Mouse (Mus musculus): ENCODE measurements around the gene Dnajc5. TPM values are rescaled to one million over a fixed set of nuclear protein-coding genes. Genes with fewer than 3 reads are reported as not detected.

Gene Dnajc5
- polyA plus RNA-seq, 1 experiment from 2014 or later, result 70.5 TPM

DNA sequence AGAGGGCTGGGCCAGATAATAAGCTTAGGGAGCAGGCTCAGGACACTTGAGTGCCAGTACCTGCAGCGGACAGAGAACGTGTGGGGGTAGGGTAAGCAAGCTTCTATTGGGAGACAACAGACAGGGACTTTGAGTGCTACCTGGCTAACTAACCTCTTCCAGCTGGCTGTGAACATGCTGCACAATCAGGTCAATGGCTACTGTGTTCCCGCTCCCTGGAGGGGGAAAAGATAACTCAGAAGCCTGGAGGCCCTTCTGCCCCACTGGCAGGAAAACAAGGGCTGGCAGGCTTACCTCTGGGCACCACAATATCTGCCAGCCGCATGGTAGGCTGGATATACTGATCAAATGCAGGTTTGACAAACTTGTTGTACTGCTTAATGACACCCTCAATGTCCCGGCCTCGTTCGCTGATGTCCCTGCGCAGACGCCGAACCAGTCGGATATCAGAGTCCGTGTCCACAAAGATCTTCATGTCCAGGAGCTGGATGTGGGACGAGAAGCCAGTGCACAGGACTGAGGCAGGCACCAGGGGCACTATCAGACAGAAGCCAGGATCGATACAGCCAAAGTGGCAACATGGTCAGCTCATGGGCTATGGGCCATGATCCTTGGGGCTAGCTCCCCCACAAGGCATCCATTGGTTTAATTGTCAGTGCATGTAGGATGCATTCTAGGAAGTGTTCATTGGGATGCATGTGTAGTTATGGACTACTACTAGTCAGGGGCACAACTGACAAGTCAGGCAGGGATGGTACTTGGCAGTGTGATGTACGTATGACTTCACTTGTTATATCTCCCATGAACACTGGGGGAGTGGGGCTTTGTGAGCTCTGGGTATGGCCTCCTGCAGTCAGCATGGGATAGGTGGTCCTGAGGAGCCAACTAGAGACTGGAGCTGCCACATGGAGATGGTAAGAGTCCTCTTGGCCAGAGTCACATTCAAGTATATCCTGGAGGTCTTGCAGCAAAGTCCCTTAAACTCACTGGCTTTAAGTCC, 52.9 kb downstream of the Dnajc5 start:
- H3K27ac ChIP-seq, result no peak overlapping the region
- H3K4me1 ChIP-seq (replicated peaks; ENCODE audit: insufficient read depth, low read length), result no peaks in the 10 kb centered on the region; the same call in 1 of the 2 replicates
- ATAC-seq (replicated peaks; ENCODE audit: low FRiP score, low read depth), result no peak
- H3K4me2 ChIP-seq (ENCODE audit: low read length), result no peak overlapping the region
- 94% methylated on average over 15 of the region's 15 CpGs for WGBS
- no peaks in the 10 kb centered on the region for H3K27me3 ChIP-seq (ENCODE audit: insufficient read depth, low read length)
- no peak for TF ChIP-seq CTCF (IDR thresholded peaks at IDR 0.05; ENCODE audit: low read depth)
- H3K36me3 ChIP-seq (ENCODE audit: insufficient read depth, low read length), result peaks cover 16% of the 10 kb centered on the region; the same call in 1 of the 2 replicates
- DNase-seq (ENCODE audit: low spot score), result no peak
- no peak overlapping the region for H3K9ac ChIP-seq (ENCODE audit: low read depth, low read length)
- H3K4me3 ChIP-seq (replicated peaks; ENCODE audit: low read depth, low read length), result no peak overlapping the region
- no peaks in the 10 kb centered on the region for H3K9me3 ChIP-seq (replicated peaks; ENCODE audit: low read length)

DNA sequence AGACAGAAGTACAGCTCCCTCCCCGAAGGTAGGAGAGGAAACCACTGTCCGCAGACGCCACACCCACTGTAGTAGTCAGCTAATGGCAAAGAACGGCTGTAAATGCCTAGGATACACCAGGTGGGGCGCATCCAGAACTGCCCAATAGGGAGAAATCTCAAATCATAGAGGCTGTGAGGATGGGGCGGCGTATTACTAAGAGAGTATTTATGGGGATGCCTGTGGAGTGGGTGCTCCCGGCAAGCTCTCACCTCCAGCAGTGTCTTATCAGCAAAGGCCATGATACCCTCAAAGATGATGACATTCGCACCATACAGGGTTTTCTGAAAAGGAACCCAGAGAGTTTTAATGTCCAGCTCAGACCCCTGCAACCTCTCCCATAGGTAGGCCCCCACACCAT, 53.7 kb downstream of the Dnajc5 start:
- H3K9me3 ChIP-seq (replicated peaks; ENCODE audit: low read length), result no peaks in the 10 kb centered on the region
- 92% methylated on average over 9 of the region's 9 CpGs for WGBS
- no peaks in the 10 kb centered on the region for H3K27me3 ChIP-seq (ENCODE audit: insufficient read depth, low read length)
- no peak overlapping the region for H3K4me2 ChIP-seq (ENCODE audit: low read length)
- H3K27ac ChIP-seq, result no peak overlapping the region
- no peak overlapping the region for H3K9ac ChIP-seq (ENCODE audit: low read depth, low read length)
- DNase-seq (ENCODE audit: low spot score) (no peak), ATAC-seq (replicated peaks; ENCODE audit: low FRiP score, low read depth) (no peak)
- no peak for TF ChIP-seq CTCF (IDR thresholded peaks at IDR 0.05; ENCODE audit: low read depth)
- peaks cover 16% of the 10 kb centered on the region; the same call in 1 of the 2 replicates for H3K36me3 ChIP-seq (ENCODE audit: insufficient read depth, low read length)
- H3K4me1 ChIP-seq (replicated peaks; ENCODE audit: insufficient read depth, low read length), result peaks cover 5% of the 10 kb centered on the region; the same call in 1 of the 2 replicates
- no peak overlapping the region for H3K4me3 ChIP-seq (replicated peaks; ENCODE audit: low read depth, low read length)

DNA sequence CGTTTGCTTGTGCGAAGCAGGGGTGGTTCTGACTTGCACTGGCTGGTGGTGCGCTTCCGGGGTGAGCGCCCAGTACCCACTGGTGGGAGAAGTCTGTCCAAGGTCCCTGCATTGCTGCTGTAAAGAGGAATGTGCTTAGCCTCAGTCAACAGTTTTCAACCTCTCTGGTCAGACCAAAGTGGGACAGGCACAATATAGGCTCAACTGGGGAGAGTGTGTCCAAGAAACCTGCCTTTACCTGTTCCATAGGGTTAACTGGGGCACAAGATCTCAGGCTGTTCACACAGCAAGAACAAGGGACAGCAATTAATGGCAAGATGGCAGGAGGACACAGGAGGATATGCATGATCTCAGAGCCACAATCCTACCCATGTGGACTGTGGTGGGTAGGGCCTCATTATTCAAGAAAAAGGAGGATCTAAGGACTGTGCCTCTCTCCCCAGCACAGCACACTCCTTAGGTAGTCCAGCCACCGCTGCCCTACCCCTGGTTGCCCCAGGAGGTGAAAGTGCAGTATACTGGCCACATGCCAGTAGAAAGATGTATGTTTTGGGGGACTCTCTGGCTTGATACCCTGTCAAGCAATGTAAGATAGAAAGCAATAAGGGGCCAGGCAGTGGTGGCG, 54.7 kb downstream of the Dnajc5 start:
- H3K36me3 ChIP-seq (ENCODE audit: insufficient read depth, low read length), result peaks cover 16% of the 10 kb centered on the region; the same call in 1 of the 2 replicates
- peaks cover 10% of the 10 kb centered on the region for H3K4me1 ChIP-seq (replicated peaks; ENCODE audit: insufficient read depth, low read length)
- H3K27ac ChIP-seq, result no peak overlapping the region
- no peaks in the 10 kb centered on the region for H3K27me3 ChIP-seq (ENCODE audit: insufficient read depth, low read length)
- no peak overlapping the region for H3K4me3 ChIP-seq (replicated peaks; ENCODE audit: low read depth, low read length)
- no peak overlapping the region for H3K9ac ChIP-seq (ENCODE audit: low read depth, low read length)
- no peak for TF ChIP-seq CTCF (IDR thresholded peaks at IDR 0.05; ENCODE audit: low read depth)
- WGBS, result 83% methylated on average over 7 of the region's 7 CpGs
- no peak for DNase-seq (ENCODE audit: low spot score)
- peak; percentile 15; the same call in 1 of the 2 replicates for ATAC-seq (replicated peaks; ENCODE audit: low FRiP score, low read depth)
- no peaks in the 10 kb centered on the region for H3K9me3 ChIP-seq (replicated peaks; ENCODE audit: low read length)
- H3K4me2 ChIP-seq (ENCODE audit: low read length), result no peak overlapping the region

DNA sequence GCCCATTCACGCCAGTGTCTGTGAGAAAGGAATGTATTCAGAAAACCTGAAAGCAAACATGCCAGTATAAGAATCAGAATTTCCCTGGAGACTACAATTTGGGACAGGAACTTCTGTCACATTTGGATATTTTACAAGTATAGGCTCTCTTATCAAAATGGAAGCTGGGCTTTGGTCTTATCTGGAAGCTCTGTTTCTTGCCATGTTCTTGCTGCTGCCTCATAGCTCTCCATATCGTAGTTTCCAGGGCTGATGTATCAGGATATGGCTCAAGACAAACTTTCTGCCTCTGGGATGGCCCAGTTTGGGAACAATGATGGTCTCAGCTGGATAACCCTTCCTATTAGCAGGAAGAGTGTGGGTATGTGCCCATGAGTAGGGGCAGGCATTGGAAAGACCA, 56.3 kb downstream of the Dnajc5 start:
- Histone ChIP-seq H3K9ac (ENCODE audit: low read depth, low read length) (no peak overlapping the region), H3K9me3 (replicated peaks; ENCODE audit: low read length) (no peaks in the 10 kb centered on the region), H3K36me3 (ENCODE audit: insufficient read depth, low read length) (peaks cover 16% of the 10 kb centered on the region; the same call in 1 of the 2 replicates), H3K4me3 (replicated peaks; ENCODE audit: low read depth, low read length) (no peak overlapping the region), H3K4me1 (replicated peaks; ENCODE audit: insufficient read depth, low read length) (peaks cover 17% of the 10 kb centered on the region), H3K4me2 (ENCODE audit: low read length) (no peak overlapping the region), H3K27me3 (ENCODE audit: insufficient read depth, low read length) (no peaks in the 10 kb centered on the region), H3K27ac (no peak overlapping the region)
- DNase-seq (ENCODE audit: low spot score) (no peak), ATAC-seq (replicated peaks; ENCODE audit: low FRiP score, low read depth) (no peak)
- TF ChIP-seq CTCF (IDR thresholded peaks at IDR 0.05; ENCODE audit: low read depth), result no peak
- 95% methylated on average over 2 of the region's 2 CpGs for WGBS

DNA sequence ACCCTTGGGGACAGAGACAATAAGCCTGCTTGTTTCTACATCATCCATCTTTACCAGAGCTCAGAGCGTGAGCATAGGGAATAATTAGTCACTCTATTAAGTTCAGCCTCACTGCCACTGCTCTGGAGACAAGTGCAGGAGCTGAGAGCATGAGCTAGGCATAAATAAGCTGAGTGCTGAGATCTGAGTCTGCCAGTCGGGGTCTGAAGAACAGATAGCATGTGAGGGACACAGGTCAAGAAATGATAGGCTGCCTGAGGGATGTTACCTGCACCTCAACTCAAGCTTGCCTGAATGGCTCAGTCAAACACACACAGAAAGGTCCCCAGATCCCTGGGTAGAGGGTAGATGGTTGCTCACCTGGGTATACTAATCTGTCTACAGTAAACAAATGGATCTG, 56.8 kb downstream of the Dnajc5 start:
- no peak for DNase-seq (ENCODE audit: low spot score)

DNA sequence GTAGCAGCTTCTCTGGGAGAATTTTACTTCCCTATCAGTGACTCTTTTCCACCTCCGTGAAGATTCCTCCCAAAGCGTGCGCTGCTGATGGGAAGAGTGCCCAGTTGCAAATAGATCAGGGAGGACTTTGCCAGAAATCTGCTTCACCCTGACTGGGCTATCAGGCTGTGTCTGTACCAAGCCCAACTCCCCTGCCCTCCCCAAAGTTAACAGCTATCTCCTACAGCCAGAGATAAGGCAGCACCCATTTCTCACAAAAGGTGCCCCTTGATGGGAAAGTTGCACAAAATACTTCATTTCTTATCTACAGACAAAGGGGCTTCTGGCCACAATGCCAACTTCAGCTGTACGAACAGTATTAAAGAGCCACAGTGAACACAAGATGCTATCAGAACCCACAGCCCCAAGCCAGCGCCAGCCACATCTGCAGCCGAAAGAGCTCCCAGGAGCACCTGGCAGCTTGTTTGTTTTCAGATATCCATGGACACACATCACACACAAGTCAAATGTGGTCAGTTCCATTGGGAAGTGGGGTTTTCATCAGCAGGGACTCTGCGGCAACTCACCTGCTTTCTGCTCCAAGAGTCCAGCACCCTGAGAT, 57.8 kb downstream of the Dnajc5 start:
- 68% methylated on average over 7 of the region's 7 CpGs for WGBS
- Histone ChIP-seq H3K27me3 (ENCODE audit: insufficient read depth, low read length) (no peaks in the 10 kb centered on the region), H3K4me1 (replicated peaks; ENCODE audit: insufficient read depth, low read length) (peaks cover 20% of the 10 kb centered on the region), H3K36me3 (ENCODE audit: insufficient read depth, low read length) (peaks cover 11% of the 10 kb centered on the region; the same call in 1 of the 2 replicates), H3K4me2 (ENCODE audit: low read length) (no peak overlapping the region), H3K27ac (0 out of 2 replicates have a peak overlapping the region, but pooled peaks have one; percentile 71), H3K4me3 (replicated peaks; ENCODE audit: low read depth, low read length) (no peak overlapping the region), H3K9me3 (replicated peaks; ENCODE audit: low read length) (no peaks in the 10 kb centered on the region), H3K9ac (ENCODE audit: low read depth, low read length) (no peak overlapping the region)
- ATAC-seq (replicated peaks; ENCODE audit: low FRiP score, low read depth) (no peak), DNase-seq (ENCODE audit: low spot score) (no peak)
- TF ChIP-seq CTCF (IDR thresholded peaks at IDR 0.05; ENCODE audit: low read depth), result no peak

More for the DNA sequence above, 56.8 kb downstream of the Dnajc5 start:
- peaks cover 16% of the 10 kb centered on the region; the same call in 1 of the 2 replicates for H3K36me3 ChIP-seq (ENCODE audit: insufficient read depth, low read length)
- no peak for ATAC-seq (replicated peaks; ENCODE audit: low FRiP score, low read depth)
- no peak overlapping the region for H3K4me3 ChIP-seq (replicated peaks; ENCODE audit: low read depth, low read length)
- H3K9ac ChIP-seq (ENCODE audit: low read depth, low read length), result no peak overlapping the region
- H3K27me3 ChIP-seq (ENCODE audit: insufficient read depth, low read length), result no peaks in the 10 kb centered on the region
- H3K4me2 ChIP-seq (ENCODE audit: low read length), result no peak overlapping the region
- peaks cover 18% of the 10 kb centered on the region for H3K4me1 ChIP-seq (replicated peaks; ENCODE audit: insufficient read depth, low read length)
- no peak for TF ChIP-seq CTCF (IDR thresholded peaks at IDR 0.05; ENCODE audit: low read depth)
- no peak overlapping the region for H3K27ac ChIP-seq
- WGBS, result 56% methylated on average over 2 of the region's 2 CpGs
- no peaks in the 10 kb centered on the region for H3K9me3 ChIP-seq (replicated peaks; ENCODE audit: low read length)
